Mouse (Mus musculus): ENCODE measurements around the gene Kcnk18. TPM values are rescaled to one million over a fixed set of nuclear protein-coding genes. Genes with fewer than 3 reads are reported as not detected.

Kcnk18 gene
- polyA plus RNA-seq, 1 experiment from 2014 or later = not detected

DNA sequence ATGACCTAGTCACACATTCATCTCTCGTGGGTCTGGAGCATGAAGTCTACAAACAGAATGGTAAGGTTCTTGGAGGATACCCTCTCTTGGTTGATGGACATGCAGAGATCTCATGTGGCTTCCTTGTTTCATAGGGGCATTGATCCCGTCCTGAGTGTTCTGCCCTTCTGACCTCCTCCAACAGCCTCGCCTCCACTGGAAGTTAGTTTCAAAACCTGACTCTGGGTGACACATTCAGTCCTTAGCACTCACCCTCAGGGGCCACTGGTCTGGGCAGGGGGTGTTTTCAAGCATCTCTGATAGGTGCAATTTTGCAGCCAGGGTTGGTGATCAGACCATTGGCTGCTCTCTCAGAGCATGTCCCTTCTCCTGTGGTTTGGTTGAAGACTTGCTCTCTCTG, 19.6 kb downstream of the Kcnk18 start:
- Histone ChIP-seq H3K27ac (ENCODE audit: low read length) (no peak overlapping the region), H3K9me3 (replicated peaks; ENCODE audit: control insufficient read depth, low read length) (0 out of 2 replicates have a peak, but pooled peaks cover 3% of the 10 kb centered on the region), H3K27me3 (ENCODE audit: control insufficient read depth, insufficient read depth, low read length) (peaks cover 5% of the 10 kb centered on the region; the same call in 1 of the 2 replicates), H3K4me1 (ENCODE audit: control insufficient read depth, insufficient read depth, low read length) (no peaks in the 10 kb centered on the region), H3K9ac (ENCODE audit: low read length) (no peak overlapping the region), H3K36me3 (ENCODE audit: control insufficient read depth, insufficient read depth) (no peaks in the 10 kb centered on the region), H3K4me2 (ENCODE audit: low read depth, low read length) (no peak overlapping the region), H3K4me3 (ENCODE audit: low read length) (no peak overlapping the region)
- no peak for ATAC-seq (replicated peaks; ENCODE audit: extremely low read depth, insufficient read depth, low FRiP score)
- 62% methylated on average over 3 of the region's 3 CpGs for WGBS

DNA sequence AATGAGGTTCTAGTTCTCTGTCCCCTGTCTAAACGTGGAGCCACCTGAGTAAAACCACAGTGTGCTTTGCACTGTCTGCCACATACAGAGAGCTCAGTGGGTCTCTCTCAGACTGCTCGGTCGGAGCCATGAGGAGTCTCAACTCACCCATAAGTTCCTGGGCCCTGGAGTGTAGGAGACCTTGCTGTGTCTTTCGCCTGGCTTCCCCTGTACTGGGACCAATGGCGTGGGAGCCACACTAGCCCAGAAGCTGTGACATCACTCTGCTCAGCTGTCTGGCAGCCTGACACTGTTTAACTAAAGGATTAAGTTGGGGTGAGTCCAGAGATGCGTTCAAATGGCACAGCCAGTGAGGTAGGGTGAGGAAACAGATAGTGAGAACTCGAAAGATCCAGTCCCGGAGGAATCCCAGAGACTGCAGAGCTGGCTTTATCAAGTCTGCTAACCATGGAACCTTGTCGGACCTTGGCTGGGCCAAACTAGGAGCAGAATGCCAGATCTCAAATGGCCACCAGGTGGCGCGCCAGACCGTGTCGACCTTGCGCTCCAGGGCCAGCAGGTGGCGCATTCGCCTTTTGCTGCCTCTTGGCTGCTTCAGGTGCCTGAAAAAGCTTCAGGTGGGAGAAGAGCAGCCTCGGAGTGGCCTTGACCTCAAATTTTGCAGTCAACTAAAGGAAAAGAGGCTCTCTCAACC, 20.3 kb downstream of the Kcnk18 start:
- H3K27ac ChIP-seq (ENCODE audit: low read length) = no peak overlapping the region
- no peak overlapping the region for H3K9ac ChIP-seq (ENCODE audit: low read length)
- no peaks in the 10 kb centered on the region for H3K9me3 ChIP-seq (replicated peaks; ENCODE audit: control insufficient read depth, low read length)
- H3K4me2 ChIP-seq (ENCODE audit: low read depth, low read length) = no peak overlapping the region
- H3K4me3 ChIP-seq (ENCODE audit: low read length) = no peak overlapping the region
- H3K27me3 ChIP-seq (ENCODE audit: control insufficient read depth, insufficient read depth, low read length) = peaks cover 5% of the 10 kb centered on the region; the same call in 1 of the 2 replicates
- ATAC-seq (replicated peaks; ENCODE audit: extremely low read depth, insufficient read depth, low FRiP score) = peak; percentile 69; the same call in 1 of the 2 replicates
- no peaks in the 10 kb centered on the region for H3K36me3 ChIP-seq (ENCODE audit: control insufficient read depth, insufficient read depth)
- 20% methylated on average over 17 of the region's 17 CpGs for WGBS
- H3K4me1 ChIP-seq (ENCODE audit: control insufficient read depth, insufficient read depth, low read length) = no peaks in the 10 kb centered on the region

DNA sequence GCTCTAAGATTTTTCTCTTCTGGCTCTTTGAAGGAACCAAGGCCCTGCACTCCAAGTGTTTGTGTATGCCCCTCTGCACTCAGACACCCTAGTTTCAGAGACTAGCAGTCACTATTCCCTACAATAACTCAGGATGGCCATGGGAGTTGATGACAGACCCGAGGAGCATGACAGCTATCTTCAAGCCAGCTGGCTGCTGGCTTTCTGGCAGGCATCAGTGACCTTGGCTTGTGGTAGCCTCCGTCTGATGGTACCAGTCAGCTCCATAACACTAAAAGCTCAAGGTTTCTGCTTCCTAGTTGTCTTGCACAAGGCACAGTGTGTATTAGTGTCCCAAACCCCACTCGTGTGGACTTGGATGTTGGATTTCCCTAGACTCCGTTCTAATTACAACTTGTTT, 23.0 kb downstream of the Kcnk18 start:
- ATAC-seq (replicated peaks; ENCODE audit: extremely low read depth, insufficient read depth, low FRiP score) = no peak
- no peak overlapping the region for H3K4me3 ChIP-seq (ENCODE audit: low read length)
- no peak overlapping the region for H3K4me2 ChIP-seq (ENCODE audit: low read depth, low read length)
- no peaks in the 10 kb centered on the region for H3K4me1 ChIP-seq (ENCODE audit: control insufficient read depth, insufficient read depth, low read length)
- H3K36me3 ChIP-seq (ENCODE audit: control insufficient read depth, insufficient read depth) = no peaks in the 10 kb centered on the region
- H3K9ac ChIP-seq (ENCODE audit: low read length) = no peak overlapping the region
- no peaks in the 10 kb centered on the region for H3K9me3 ChIP-seq (replicated peaks; ENCODE audit: control insufficient read depth, low read length)
- peaks cover 5% of the 10 kb centered on the region; the same call in 1 of the 2 replicates for H3K27me3 ChIP-seq (ENCODE audit: control insufficient read depth, insufficient read depth, low read length)
- H3K27ac ChIP-seq (ENCODE audit: low read length) = no peak overlapping the region
- WGBS = 70% methylated on average over 4 of the region's 4 CpGs

DNA sequence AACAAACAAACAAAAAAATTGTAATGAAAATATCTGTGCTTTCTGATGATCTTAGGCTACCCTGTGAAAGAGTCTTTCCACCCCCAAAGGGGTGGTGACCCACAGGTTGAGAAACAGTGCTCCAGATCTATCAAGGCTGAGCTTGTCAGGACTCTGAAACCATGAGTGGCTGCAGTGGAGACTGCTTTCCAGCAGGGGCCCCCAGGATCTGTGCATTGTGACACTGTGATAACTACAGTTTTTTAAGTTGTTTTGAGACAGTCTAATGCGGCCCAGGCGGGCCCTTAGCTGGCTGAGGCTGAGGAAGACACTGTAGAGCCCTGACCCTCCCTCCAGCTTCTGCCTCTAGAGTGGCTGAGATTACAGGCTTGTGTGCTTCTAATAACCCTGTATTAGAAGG, 24.0 kb downstream of the Kcnk18 start:
- no peaks in the 10 kb centered on the region for H3K9me3 ChIP-seq (replicated peaks; ENCODE audit: control insufficient read depth, low read length)

DNA sequence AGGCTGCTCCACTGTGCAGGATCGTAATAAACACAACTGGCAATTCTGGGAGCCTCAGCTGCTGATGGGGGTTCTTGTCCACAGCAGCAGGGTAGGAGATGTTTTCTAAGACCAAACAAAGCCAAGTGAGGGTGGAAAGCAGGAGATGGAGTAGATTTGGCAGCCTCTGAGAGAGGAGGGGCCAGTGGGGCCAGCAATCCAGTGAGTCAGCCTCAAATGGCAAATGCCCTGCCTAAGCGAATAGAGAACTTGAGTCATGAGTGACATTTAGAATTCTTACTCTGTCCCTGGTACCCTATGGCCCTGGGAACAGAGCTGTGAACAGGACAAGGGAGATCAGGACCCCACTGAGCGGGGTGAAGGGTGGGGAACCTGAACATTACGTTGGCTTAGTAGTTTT, 29.1 kb downstream of the Kcnk18 start:
- WGBS = 82% methylated on average over 4 of the region's 4 CpGs

More for the DNA sequence above, 24.0 kb downstream of the Kcnk18 start:
- no peak for ATAC-seq (replicated peaks; ENCODE audit: extremely low read depth, insufficient read depth, low FRiP score)
- Histone ChIP-seq H3K4me3 (ENCODE audit: low read length) (no peak overlapping the region), H3K27me3 (ENCODE audit: control insufficient read depth, insufficient read depth, low read length) (peaks cover 3% of the 10 kb centered on the region; the same call in 1 of the 2 replicates), H3K4me2 (ENCODE audit: low read depth, low read length) (no peak overlapping the region), H3K27ac (ENCODE audit: low read length) (no peak overlapping the region), H3K36me3 (ENCODE audit: control insufficient read depth, insufficient read depth) (no peaks in the 10 kb centered on the region), H3K9ac (ENCODE audit: low read length) (no peak overlapping the region), H3K4me1 (ENCODE audit: control insufficient read depth, insufficient read depth, low read length) (no peaks in the 10 kb centered on the region)
- WGBS = 76% methylated on average over 2 of the region's 2 CpGs

DNA sequence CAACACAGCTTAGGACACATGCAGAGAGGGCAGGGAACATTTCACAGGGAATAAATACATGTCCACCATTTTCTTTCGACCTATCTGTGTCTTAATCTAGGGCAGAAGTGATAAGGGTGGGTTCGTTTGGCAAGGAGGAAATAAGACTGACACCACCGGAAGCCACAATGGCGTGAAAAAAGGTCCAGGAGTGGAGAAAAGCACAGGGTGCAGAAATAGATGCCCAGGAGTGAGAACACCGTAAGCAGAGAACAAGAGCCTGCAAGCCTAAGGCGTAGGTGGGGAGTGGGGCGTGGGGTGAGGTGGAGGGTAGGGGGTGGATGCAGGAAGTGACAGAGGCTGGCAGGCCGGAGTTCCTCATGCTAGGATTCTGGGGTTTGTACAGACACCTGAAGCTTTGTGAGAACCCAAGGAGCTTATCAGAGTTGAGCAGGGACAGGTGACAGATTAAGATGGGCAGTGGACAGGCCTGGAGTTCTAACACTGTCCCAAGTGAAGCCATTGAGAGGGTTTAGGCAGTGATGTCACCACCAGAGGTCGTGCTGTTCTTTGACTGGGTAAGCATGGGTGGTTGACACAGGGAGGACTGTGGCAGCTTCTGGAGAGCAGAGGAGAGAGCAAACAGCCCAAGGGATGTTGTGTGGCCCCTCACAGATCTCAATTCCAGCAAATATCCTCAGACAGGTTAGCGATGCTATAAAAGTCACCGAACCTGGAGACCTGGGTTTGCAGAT, 29.7 kb downstream of the Kcnk18 start:
- Histone ChIP-seq H3K4me2 (ENCODE audit: low read depth, low read length) (no peak overlapping the region), H3K27ac (ENCODE audit: low read length) (no peak overlapping the region), H3K9me3 (replicated peaks; ENCODE audit: control insufficient read depth, low read length) (no peaks in the 10 kb centered on the region), H3K4me1 (ENCODE audit: control insufficient read depth, insufficient read depth, low read length) (no peaks in the 10 kb centered on the region), H3K4me3 (ENCODE audit: low read length) (no peak overlapping the region), H3K9ac (ENCODE audit: low read length) (no peak overlapping the region), H3K27me3 (ENCODE audit: control insufficient read depth, insufficient read depth, low read length) (no peaks in the 10 kb centered on the region), H3K36me3 (ENCODE audit: control insufficient read depth, insufficient read depth) (no peaks in the 10 kb centered on the region)
- ATAC-seq (replicated peaks; ENCODE audit: extremely low read depth, insufficient read depth, low FRiP score) = no peak
- WGBS = 66% methylated on average over 11 of the region's 11 CpGs

More for the DNA sequence above, 29.1 kb downstream of the Kcnk18 start:
- H3K4me1 ChIP-seq (ENCODE audit: control insufficient read depth, insufficient read depth, low read length) = no peaks in the 10 kb centered on the region
- H3K4me3 ChIP-seq (ENCODE audit: low read length) = no peak overlapping the region
- no peaks in the 10 kb centered on the region for H3K36me3 ChIP-seq (ENCODE audit: control insufficient read depth, insufficient read depth)
- no peak overlapping the region for H3K9ac ChIP-seq (ENCODE audit: low read length)
- H3K27me3 ChIP-seq (ENCODE audit: control insufficient read depth, insufficient read depth, low read length) = no peaks in the 10 kb centered on the region
- no peaks in the 10 kb centered on the region for H3K9me3 ChIP-seq (replicated peaks; ENCODE audit: control insufficient read depth, low read length)
- H3K4me2 ChIP-seq (ENCODE audit: low read depth, low read length) = no peak overlapping the region
- H3K27ac ChIP-seq (ENCODE audit: low read length) = no peak overlapping the region
- no peak for ATAC-seq (replicated peaks; ENCODE audit: extremely low read depth, insufficient read depth, low FRiP score)

DNA sequence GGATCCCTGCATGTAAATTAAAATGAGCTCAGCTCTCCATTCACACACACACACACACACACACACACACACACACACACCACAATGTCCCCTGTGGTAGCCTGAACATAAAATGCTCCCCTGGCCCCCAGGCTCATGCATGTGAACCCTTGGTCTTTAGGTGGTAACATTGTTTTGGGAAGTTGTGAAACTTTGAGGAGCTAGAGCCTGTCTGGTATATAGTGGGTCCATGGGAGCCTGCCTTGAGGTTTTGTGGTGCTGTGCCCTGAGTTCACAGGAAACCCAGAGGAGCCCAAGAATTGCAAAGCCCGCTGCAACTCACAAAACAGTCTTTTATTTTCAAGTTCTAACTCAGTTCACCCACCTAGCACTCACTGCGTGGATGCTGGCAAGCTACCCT, 33.6 kb downstream of the Kcnk18 start:
- Histone ChIP-seq H3K27ac (ENCODE audit: low read length) (no peak overlapping the region), H3K4me2 (ENCODE audit: low read depth, low read length) (no peak overlapping the region), H3K9me3 (replicated peaks; ENCODE audit: control insufficient read depth, low read length) (peaks cover 11% of the 10 kb centered on the region), H3K4me3 (ENCODE audit: low read length) (no peak overlapping the region), H3K27me3 (ENCODE audit: control insufficient read depth, insufficient read depth, low read length) (no peaks in the 10 kb centered on the region), H3K9ac (ENCODE audit: low read length) (no peak overlapping the region), H3K4me1 (ENCODE audit: control insufficient read depth, insufficient read depth, low read length) (no peaks in the 10 kb centered on the region), H3K36me3 (ENCODE audit: control insufficient read depth, insufficient read depth) (no peaks in the 10 kb centered on the region)
- no peak for ATAC-seq (replicated peaks; ENCODE audit: extremely low read depth, insufficient read depth, low FRiP score)
- WGBS = 76% methylated on average over 2 of the region's 2 CpGs

DNA sequence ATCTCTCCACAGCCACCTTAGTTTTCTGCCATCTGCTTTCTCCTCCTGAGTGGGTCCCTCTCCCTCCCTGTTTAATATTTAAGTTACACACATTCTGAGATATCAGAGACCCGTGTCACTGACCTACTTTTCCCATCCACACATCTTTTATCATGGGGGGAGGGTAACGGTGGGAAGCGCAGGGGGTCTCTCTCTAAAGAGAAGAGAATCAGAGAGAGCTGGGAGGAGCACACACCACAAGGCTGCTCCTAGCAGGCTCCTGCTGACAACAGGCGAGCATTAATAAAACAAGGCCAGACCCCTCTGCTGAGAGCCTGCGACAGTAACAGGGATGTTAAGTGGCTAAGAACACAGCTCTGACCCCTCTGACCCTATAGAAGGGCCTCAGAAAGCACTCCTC, 40.6 kb downstream of the Kcnk18 start:
- H3K36me3 ChIP-seq (ENCODE audit: control insufficient read depth, insufficient read depth) = no peaks in the 10 kb centered on the region
- peaks cover 11% of the 10 kb centered on the region for H3K9me3 ChIP-seq (replicated peaks; ENCODE audit: control insufficient read depth, low read length)
- ATAC-seq (replicated peaks; ENCODE audit: extremely low read depth, insufficient read depth, low FRiP score) = no peak
- no peak overlapping the region for H3K27ac ChIP-seq (ENCODE audit: low read length)
- peaks cover 25% of the 10 kb centered on the region for H3K27me3 ChIP-seq (ENCODE audit: control insufficient read depth, insufficient read depth, low read length)
- no peak overlapping the region for H3K9ac ChIP-seq (ENCODE audit: low read length)
- 45% methylated on average over 5 of the region's 5 CpGs for WGBS
- H3K4me2 ChIP-seq (ENCODE audit: low read depth, low read length) = no peak overlapping the region
- H3K4me3 ChIP-seq (ENCODE audit: low read length) = no peak overlapping the region
- peaks cover 4% of the 10 kb centered on the region for H3K4me1 ChIP-seq (ENCODE audit: control insufficient read depth, insufficient read depth, low read length)

All from heart, embryonic 16.5 days (tissue).